Mouse (Mus musculus) midbrain, postnatal 0 days (tissue): ENCODE measurements around the gene Tex35. TPM values are rescaled to one million over a fixed set of nuclear protein-coding genes. Genes with fewer than 3 reads are reported as not detected.

Experiments
- ATAC-seq: fragments of 200-750 bp; cut with Nextera tagmentation; 2 replicates; pipeline ENCODE4 v1.8.0; 2017; ENCODE audit warnings: moderate number of reproducible peaks, mild to moderate bottlenecking, moderate TSS enrichment, moderate library complexity; ENCODE audit not compliant: low FRiP score
- DNase-seq: peaks from one replicate; pipeline ENCODE4 v3.0.0-alpha.2; 2015; ENCODE audit warnings: low spot score
- H3K27ac ChIP-seq: fragments of 300-500 bp; sonication (generic); 2 replicates; pipeline ENCODE4 v1.5.1; 2014; ENCODE audit warnings: low read depth, mild to moderate bottlenecking, low read length, mixed read lengths
- H3K27me3 ChIP-seq: fragments of 300-500 bp; sonication (generic); 2 replicates; pipeline ENCODE4 v1.6.1; 2014; ENCODE audit warnings: low read length, control low read depth, mixed read lengths; ENCODE audit not compliant: insufficient read depth
- H3K36me3 ChIP-seq: fragments of 300-500 bp; sonication (generic); 2 replicates; pipeline ENCODE4 v1.6.1; 2014; ENCODE audit warnings: low read length, control low read depth, mixed read lengths; ENCODE audit not compliant: insufficient read depth
- H3K4me1 ChIP-seq: fragments of 300-500 bp; sonication (generic); 2 replicates; pipeline ENCODE4 v1.6.1; 2014; ENCODE audit warnings: mild to moderate bottlenecking, control low read depth, antibody characterized with exemption, low read length, mixed read lengths; ENCODE audit not compliant: insufficient read depth
- H3K4me2 ChIP-seq: fragments of 300-500 bp; sonication (generic); 2 replicates; pipeline ENCODE4 v1.6.1; 2014; ENCODE audit warnings: low read depth, mild to moderate bottlenecking, low read length, mixed read lengths; ENCODE audit not compliant: poor library complexity, severe bottlenecking
- H3K4me3 ChIP-seq: fragments of 300-500 bp; sonication (generic); 2 replicates; pipeline ENCODE4 v1.5.1; 2014; ENCODE audit warnings: low read depth, mild to moderate bottlenecking, low read length, moderate library complexity
- H3K9ac ChIP-seq: fragments of 300-500 bp; sonication (generic); replicated peaks from 2 replicates; pipeline ENCODE4 v1.6.1; 2014; ENCODE audit warnings: mild to moderate bottlenecking, low read length, moderate library complexity, mixed read lengths; ENCODE audit not compliant: poor library complexity, severe bottlenecking
- H3K9me3 ChIP-seq: fragments of 300-500 bp; sonication (generic); 2 replicates; pipeline ENCODE4 v1.6.1; 2016; ENCODE audit warnings: low read length, control low read depth
- CTCF ChIP-seq: IDR thresholded peaks from 2 replicates; pipeline ENCODE4 v1.5.1; 2016; ENCODE audit warnings: antibody characterized with exemption, mild to moderate bottlenecking
- WGBS: fragments of 180-500 bp; shearing (Covaris S2); extraction: QIAGEN DNeasy Blood & Tissue Kit; methylation state at CpG from one replicate; pipeline ENCODE4 v1.1.7; 2014; 5-methylcytosine and 5-hydroxymethylcytosine counted together
- polyA plus RNA-seq: library from polyadenylated mRNA; unstranded; fragments of >200 nt; fragmentation: Nextera tagmentation; extraction: Ambion mirVana; gene quantifications from 2 replicates; pipeline ENCODE4 v1.2.1, GENCODE M21; 2015
- total RNA-seq: library from RNA; depleted of rRNA; stranded (reverse); fragments of >200 nt; gene quantifications from 2 replicates; pipeline ENCODE4 v1.2.3, GENCODE M21; 2014

Tex35 gene
- total and polyA plus RNA-seq, 2 experiments from 2014 or later: not detected

GRCm38 (mm10) chr1:157090835-157091234 is 17.6 kb downstream of the Tex35 start:
- Histone ChIP-seq H3K4me1 (no peaks in the 10 kb centered on the region), H3K36me3 (no peaks in the 10 kb centered on the region), H3K27ac (no peak overlapping the region), H3K27me3 (no peaks in the 10 kb centered on the region), H3K9me3 (no peaks in the 10 kb centered on the region), H3K4me3 (no peak overlapping the region), H3K4me2 (no peak overlapping the region), H3K9ac (no peak overlapping the region)
- WGBS: 85% methylated on average over 3 of the region's 3 CpGs
- DNase-seq (no peak), ATAC-seq (no peak)
- TF ChIP-seq CTCF: no peak

- Histone ChIP-seq H3K4me1 (no peaks in the 10 kb centered on the region), H3K36me3 (no peaks in the 10 kb centered on the region), H3K4me2 (peak overlapping the region; percentile 48), H3K4me3 (peak overlapping the region; percentile 31), H3K9ac (peak overlapping the region; percentile 2; the same call in 1 of the 2 replicates), H3K9me3 (no peaks in the 10 kb centered on the region), H3K27me3 (no peaks in the 10 kb centered on the region), H3K27ac (no peak overlapping the region)
- DNase-seq: peak; percentile 81
- peak; percentile 85 for TF ChIP-seq CTCF
- WGBS: 7% methylated on average over 25 of the region's 25 CpGs
- peak; percentile 75 for ATAC-seq
Observed at GRCm38 (mm10) chr1:157086097-157086994, 22.1 kb downstream of the Tex35 start.

- Histone ChIP-seq H3K4me2 (no peak overlapping the region), H3K4me3 (no peak overlapping the region), H3K9ac (no peak overlapping the region), H3K4me1 (no peaks in the 10 kb centered on the region), H3K9me3 (no peaks in the 10 kb centered on the region), H3K36me3 (no peaks in the 10 kb centered on the region), H3K27ac (no peak overlapping the region), H3K27me3 (no peaks in the 10 kb centered on the region)
- DNase-seq (no peak), ATAC-seq (no peak)
- no peak for TF ChIP-seq CTCF
- WGBS: 86% methylated on average over 4 of the region's 4 CpGs
Observed at GRCm38 (mm10) chr1:157082931-157083330, 25.5 kb downstream of the Tex35 start.

- no peak for DNase-seq
- no peaks in the 10 kb centered on the region for H3K4me1 ChIP-seq
- ATAC-seq: no peak
- no peaks in the 10 kb centered on the region for H3K9me3 ChIP-seq
- H3K4me3 ChIP-seq: no peak overlapping the region
- TF ChIP-seq CTCF: peak; percentile 58
- no peak overlapping the region for H3K9ac ChIP-seq
- H3K4me2 ChIP-seq: no peak overlapping the region
- no peak overlapping the region for H3K27ac ChIP-seq
- H3K36me3 ChIP-seq: no peaks in the 10 kb centered on the region
- WGBS: 63% methylated on average over 8 of the region's 8 CpGs
- no peaks in the 10 kb centered on the region for H3K27me3 ChIP-seq
Observed at GRCm38 (mm10) chr1:157081999-157082398, 26.5 kb downstream of the Tex35 start.

GRCm38 (mm10) chr1:157081076-157081804 is 27.2 kb downstream of the Tex35 start:
- 54% methylated on average over 15 of the region's 15 CpGs for WGBS
- Histone ChIP-seq H3K4me3 (no peak overlapping the region), H3K4me2 (no peak overlapping the region), H3K9ac (no peak overlapping the region), H3K36me3 (no peaks in the 10 kb centered on the region), H3K27me3 (no peaks in the 10 kb centered on the region), H3K27ac (no peak overlapping the region), H3K9me3 (no peaks in the 10 kb centered on the region), H3K4me1 (no peaks in the 10 kb centered on the region)
- peak; percentile 65 for TF ChIP-seq CTCF
- peak; percentile 55 for DNase-seq
- ATAC-seq: no peak

GRCm38 (mm10) chr1:157080071-157080470 is 28.4 kb downstream of the Tex35 start:
- no peak overlapping the region for H3K27ac ChIP-seq
- no peak for DNase-seq
- H3K4me2 ChIP-seq: no peak overlapping the region
- no peaks in the 10 kb centered on the region for H3K4me1 ChIP-seq
- no peaks in the 10 kb centered on the region for H3K36me3 ChIP-seq
- H3K27me3 ChIP-seq: no peaks in the 10 kb centered on the region
- 80% methylated on average over 7 of the region's 7 CpGs for WGBS
- H3K9me3 ChIP-seq: no peaks in the 10 kb centered on the region
- ATAC-seq: no peak
- TF ChIP-seq CTCF: no peak
- H3K4me3 ChIP-seq: no peak overlapping the region
- no peak overlapping the region for H3K9ac ChIP-seq
